Mouse (Mus musculus) naive thymus-derived CD4-positive, alpha-beta T cell, adult 2 months (primary cell): ENCODE measurements around the gene Pkp4.
A peak's percentile ranks its signal among the peaks of the same experiment; 100 is the strongest.

ENCODE experiments used
- DNase-seq: peaks from one replicate; pipeline ENCODE4 v3.0.0-alpha.2; 2011; ENCODE audit warnings: low read depth

Pkp4 gene

DNA sequence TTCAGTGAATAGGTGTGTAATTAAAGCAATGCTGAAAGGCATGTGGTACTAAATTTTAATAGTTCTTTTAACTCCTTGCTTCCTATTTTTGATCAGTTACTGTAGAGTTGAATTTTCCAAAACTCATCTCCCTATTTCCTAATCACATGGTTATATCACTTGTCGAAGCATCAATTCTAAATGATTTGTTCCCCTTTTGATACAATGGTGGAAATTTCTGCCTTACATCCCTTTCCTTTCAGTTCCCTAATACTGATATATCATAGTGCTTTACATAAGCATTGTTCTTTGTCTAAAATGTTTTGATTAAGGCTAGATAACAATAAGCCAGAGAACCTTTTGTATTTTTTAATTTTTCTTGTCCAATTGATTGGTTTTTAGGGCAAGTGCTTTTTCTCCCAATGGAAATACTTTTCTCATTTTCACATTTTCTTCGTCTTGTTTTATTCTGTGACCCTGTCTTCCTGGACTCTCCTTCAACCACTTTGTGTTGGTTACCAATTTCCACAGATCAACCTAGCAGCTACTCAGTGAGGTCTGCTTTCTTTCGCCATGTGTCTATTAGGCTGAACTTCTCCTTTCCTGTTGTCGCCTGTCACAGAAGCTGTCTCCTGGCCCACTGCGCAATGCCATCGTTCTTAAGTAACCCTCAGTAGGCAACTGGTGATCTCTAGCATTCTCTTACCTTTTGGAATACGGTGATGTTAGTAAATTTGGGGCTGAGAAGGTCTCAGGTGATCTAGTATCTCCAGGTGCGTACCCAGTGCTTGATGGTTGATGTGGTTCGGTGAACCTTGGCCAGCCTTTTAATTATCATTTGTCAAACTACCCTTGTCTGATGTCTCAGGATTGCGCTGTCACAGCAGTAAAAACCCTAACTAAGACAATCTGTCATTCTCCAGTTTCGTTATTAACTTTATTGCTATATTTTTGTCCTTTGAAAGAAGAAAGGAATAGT lies 23.7 kb downstream of the Pkp4 start:
- no peak for DNase-seq

DNA sequence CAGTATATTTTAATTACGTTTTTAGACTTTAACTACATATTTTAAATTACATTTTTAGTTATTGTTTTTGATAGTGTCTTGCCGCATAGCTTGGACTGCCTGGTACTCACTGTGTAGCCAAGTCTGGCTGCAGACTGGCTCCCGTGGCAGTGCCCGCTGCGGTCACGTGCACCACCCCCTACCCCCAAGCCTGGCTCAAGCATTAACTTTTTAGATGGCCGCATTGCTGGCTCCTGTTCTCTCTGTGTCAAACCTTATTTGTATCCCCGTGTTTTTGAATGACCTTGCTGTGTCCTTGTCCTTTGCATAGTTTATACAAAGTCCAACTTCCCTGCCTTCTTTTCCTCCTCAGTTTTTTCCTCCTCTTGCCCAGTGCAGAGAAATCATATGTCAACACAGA lies 25.5 kb downstream of the Pkp4 start:
- no peak for DNase-seq

DNA sequence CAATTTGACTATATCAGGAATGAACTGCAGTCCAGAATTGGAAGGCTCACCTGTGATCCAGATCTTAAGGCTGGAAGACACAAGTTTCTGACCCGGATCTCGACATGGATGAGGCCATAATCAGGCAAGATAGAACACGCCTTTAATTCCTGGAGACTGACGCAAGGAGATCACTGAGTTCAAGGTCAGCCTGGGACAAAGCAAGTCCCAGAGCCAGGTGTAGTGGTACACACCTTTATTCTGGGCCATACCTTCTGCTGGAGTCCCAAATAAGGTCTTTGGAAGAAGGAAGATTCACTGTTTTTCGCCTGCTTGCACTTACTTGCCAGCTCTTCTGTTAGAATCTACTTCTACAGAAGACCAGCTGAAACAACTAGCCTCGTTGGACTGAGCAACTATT lies 26.3 kb downstream of the Pkp4 start:
- DNase-seq: no peak

DNA sequence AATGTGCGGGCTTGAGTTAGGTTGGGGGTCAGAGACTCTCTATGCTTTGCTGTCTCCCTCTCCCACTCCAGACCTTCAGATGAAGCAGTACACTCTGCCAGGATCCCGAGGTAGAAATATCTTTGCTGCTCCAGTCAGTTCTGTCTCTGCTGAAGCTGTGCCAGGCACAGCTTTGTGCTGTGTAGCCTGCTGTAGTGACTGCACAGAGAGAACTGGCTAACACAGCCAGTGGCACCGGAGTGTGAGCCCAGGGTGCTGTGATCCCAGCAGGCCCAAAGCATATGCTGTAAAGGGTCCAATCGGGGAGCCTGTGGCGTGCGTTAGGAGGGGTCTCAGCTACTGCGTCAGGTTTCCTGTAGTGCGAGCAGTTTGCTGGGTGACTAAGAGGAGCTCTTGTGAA lies 27.7 kb downstream of the Pkp4 start:
- DNase-seq: no peak

DNA sequence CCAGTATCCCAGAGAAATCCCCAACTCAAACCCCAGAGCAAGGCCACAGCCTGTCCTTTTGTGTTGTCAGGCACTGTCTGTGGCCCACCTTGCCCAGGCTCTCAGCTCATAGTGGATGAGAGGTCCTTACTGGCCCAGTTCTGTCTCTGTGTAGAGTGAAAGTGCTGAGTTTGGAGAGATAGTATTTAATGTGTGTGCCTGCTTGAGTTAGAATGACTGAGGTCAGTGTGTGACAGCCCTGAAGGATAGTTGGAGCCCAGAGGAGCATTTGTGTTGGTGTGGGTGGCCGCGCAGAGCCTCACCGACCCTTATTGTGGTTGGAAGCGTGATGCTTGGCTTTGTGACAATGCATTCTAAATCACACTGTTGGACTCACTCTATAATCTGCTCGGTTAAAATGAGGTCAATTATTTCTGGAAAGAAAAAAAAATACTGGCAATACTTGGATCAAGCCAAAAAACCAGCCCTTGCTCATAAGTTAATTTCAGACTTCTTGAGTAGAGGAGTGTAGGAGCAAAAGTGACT lies 29.1 kb downstream of the Pkp4 start:
- DNase-seq: no peak

DNA sequence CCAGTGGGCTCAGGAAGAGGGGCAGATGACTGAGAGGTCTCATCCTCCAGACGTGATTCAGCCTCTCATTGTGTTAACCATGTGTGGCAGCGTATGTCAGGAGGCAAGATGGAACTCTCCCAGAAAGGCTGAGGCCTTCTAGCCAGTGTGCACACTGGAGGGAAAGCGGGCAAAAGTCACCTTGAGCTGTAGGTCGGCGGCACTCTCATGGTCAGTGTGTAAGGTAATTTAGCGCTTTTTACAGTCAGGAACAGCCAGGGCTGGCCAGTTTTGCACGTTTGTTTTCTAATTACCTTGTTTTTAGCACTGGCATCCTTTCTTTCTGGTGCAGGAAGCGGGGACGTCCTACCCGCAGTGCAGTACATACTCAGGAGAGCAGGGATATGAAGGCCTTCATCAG lies 29.5 kb downstream of the Pkp4 start:
- no peak for DNase-seq

DNA sequence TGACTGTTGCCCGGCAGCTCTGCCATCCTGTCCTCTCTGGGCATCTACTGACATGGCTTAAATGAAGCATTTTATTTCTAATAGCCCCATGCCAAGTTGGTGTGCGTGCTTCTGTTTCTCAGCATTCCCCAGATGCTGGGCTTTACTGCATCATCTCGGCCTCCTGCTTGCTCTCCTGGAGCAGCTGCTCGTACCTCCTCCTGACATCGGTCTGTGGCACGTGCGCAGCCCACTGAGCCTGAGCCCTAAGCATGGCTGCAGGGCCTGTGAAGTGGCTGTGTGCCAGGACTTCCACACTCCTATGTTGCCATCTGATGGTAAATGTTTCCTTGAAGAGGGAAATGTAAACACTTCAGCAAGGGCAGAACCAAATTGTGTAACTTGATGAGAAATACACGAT lies 30.8 kb downstream of the Pkp4 start:
- DNase-seq: no peak

DNA sequence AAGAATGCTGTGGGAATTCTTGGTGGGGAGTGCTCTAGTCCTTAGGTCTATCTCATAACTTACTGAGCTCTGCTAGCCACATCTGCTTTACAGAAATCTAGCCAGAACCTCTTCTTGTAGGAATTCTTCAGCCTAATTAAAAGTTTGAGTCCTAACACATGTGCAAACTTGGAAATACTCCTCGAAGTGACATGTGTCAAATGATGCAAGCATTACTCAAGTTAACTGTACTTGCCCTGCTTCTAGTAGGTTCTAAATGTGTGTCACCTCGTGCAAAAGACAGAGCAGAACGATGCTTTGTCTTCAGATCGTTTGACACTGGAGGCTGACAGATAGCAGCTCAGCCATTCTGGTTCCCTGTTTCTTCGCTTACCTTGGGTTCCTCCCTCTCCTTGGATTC lies 32.5 kb downstream of the Pkp4 start:
- no peak for DNase-seq

DNA sequence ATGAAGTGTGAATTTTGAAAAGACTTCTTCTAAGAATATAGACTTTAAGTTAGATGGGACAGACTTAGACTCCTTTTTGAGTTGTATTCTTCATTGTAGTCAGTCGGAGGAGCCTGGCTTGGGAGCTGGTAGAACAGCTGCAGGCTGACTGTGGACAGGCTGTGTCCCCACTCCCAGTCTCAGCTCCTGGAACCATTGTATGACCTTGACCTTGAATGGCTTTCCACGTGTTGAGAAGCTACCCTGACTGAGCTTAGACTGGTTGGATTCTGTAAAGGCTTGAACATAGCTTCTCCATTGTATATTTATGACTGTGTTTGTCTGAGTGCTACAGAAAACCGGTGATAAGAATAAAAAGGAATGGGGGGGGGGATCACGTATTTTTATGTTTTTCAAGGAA lies 36.5 kb downstream of the Pkp4 start:
- no peak for DNase-seq

DNA sequence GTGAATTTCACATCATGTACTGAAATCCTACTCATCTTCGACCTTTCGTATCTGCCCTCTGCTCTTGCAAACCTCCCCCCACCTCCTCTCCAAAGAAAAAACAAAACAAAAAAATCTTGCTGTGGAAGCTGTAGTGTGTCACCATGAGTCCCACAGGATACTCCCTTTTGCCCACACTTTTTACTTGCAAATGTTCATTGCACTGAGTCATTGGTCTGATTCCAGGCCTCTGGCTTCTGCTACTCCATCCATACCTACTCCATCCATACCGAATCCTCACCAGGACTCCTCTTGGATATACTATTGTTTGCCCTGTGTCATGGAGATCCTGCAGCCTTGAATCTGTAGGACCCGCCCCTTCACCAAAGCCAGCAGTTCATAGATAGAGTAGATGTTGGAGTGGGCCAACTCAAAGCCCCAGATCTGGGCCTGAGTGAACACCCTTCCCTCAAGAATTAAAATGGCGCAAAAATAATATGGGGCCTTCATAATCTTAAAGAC lies 38.9 kb downstream of the Pkp4 start:
- no peak for DNase-seq

DNA sequence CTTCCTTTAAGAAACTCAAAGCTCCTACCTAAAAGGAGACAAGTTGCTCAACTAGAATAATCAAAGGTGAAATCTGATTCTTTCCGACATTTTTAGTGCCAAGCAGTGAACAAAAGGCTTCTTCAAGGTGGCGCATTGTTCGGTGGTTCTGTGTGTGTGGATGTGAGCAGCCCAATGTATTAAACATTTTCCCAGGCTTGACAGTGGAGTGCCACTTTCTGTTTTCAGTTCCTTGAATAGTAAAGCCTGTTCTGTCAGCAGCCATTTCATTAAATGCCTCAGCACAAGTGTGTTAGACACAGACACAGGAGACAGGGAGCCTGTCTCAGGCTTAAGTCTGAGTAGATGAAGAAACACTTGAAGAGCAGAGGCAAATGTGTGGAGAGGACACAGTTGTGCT lies 39.9 kb downstream of the Pkp4 start:
- DNase-seq: no peak

DNA sequence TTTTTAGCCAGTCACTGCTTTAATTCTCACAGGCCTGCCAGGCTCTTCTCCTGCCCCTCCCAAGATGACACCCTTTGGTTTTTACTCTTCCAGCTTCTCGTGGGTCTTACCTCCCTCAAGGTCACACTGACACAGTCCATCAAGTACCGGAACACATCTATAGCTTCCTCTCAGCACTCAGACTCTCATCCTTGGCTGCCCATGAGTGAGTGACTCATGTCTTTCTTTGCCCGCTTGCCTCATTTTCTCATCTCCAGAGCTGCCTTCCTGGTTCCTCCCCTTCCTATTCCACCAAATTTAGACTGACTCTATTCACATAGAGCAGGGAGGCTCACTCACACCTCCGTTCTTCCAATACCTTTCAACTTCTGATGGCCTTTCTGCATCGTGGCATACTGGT lies 42.3 kb downstream of the Pkp4 start:
- DNase-seq: no peak

DNA sequence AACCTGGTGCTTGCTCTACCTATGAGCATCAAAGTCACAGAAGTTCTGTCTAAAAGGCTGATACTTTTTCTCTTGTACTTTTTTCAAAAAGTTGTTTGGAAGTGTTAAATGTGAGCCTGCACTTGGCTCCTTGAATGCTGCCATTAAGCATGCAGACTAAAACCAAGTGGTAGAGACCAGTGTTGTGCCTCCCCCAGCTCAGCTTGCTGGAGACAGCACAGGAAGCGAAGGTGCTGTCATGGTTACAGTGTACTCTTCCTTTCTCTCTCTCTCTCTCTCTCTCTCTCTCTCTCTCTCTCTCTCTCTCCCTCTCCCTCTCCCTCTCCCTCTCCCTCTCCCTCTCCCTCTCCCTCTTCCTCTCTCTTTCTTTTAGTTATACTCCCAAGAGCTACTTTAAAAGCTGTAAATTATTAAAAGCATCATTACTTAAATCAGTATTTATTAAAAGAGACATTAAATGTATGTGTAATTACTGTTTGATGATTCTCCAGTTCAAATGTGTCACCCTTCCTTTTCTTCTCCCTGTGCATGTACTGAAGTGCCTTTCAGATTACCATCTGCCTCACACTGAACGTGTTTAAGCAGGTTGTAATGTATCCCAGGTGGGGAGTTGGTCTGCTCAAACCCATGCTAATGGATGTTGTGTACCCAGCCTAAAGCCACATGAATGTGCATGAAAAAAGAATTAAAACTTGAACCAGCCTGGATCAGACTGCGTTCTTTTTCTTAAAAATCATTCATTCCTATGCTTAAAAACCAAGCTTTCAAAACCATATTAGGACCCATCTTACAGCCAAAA lies 43.2 kb downstream of the Pkp4 start:
- peak; percentile 19 for DNase-seq

DNA sequence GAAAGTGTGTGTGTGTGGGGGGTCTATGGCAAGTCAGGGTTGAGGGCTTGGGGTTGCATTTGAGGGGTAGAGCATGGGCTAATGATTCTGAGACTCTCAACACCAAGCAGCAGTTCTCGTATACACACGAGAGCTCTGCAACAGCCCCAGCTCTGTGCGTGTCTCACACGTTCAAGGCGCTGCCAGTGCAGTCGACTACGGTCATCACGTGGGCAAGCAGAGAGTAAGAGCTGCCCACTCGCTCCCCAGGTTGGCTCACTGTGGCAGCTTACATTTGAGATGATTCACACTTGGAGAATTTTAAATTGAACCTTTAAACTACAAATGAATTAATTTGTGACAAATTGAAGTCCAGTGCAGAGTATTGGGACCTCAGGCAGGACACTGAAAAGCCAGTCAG lies 44.4 kb downstream of the Pkp4 start:
- DNase-seq: no peak

DNA sequence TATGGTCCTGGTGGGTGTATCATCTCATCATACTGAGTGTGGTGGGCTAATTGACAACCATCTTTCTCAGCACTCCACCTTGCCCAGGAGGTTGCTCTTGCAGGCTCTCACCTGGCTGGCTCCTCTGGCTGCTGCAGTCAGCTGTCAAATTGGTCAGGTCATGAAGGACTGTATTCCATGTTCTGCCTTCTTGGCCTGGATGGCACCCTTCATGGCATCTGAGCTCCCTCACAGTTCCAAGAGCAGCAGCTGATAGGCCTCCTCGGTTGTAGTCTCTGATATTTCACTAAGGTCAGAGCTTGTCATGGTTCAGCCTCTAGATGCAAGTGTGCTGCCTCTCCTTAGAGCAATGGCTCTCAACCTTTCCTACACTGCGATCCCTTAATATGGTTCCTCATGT lies 45.5 kb downstream of the Pkp4 start:
- no peak for DNase-seq

DNA sequence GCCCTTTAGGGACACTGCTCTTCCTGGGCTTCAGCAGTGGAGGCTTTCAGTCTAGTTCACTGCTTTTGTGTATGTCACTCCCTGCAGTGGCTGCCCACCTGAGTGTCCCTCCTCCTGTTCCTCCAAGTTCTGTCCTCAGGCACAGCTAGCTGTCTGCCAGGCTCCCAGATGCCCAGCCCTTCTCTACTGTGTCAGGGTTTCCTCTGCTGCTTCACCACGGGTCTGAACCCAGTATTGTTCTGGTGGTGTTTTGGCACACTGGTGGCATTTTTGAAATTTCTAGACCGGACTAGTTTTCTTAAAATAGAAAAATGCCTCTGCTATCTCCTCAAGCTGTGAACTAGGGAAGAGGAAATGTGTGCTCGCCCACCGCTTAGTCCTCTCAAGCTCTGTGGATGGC lies 46.6 kb downstream of the Pkp4 start:
- DNase-seq: no peak

DNA sequence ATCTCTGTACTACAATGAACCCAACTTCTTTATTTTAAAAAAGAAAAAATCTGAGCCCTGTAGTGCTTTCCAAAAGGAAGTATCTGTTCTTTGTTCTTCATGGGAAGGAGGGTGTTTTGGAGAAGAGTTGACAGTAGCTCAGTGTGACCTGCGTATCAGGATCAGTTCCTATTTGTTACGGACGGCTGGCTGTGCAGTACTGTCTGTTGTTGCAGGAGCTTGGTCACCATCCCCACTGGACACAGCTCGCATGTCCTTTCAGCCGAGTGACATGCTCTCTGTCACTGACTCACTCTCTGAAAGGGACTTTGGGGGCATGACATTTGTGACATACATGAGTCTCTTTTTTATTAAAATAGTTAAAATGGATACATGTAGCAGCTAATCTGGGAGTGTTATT lies 47.1 kb downstream of the Pkp4 start:
- no peak for DNase-seq

DNA sequence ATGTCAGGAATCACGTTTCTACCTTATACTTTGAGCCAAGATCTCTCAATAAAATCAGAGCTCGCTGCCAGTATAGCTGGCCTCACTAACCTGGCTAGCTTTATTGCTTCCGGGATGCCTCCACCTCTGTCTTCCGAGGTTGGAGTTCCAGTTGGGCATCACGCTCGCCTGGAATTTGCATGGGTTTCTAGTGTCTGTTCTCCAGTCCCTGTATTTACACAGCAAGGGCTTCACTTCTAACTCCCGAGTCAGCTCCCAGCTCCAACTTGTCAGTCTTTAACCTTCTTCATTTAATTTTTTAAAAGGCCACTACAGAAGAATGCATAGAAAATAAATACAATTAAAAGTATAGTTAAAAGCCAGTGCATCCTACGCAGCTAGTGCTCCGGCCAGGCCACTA lies 47.6 kb downstream of the Pkp4 start:
- DNase-seq: no peak

DNA sequence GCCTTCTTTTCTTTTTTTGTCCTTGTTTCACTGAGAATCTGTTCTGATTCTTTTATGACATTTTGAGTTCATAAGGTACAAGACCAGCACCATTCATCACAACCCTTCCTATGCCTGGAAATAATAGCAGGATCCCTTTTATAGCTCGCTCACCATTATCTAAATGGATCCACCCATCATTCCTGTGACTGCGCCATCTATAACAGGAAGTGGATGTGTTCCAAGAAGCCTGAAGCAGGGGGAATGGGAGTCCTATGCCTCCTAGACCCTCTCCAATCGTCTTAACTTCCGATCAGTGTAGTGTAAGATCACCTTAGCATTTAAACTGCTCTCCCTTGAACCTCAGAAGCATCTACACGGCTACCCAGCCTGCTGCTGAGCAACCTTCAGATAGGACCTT lies 50.4 kb downstream of the Pkp4 start:
- DNase-seq: no peak

DNA sequence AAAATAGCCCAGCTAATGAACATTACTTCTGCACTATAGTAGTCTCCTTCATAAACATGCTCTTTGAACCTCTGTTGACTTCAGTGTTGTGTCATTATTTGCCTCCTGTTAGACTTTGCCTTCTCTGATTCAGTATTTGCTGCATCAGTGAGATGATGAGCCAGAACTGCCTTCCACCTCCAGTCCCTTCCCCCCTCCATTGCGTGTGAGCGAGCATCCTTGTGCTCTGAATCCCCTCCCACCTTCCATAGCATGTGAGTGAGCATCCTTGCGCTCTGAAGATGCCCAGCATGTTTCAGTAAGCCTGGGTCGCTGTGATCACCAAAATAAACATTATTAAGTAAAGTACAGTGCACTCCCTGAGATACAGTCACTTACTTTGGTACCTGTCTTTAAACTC lies 51.8 kb downstream of the Pkp4 start:
- DNase-seq: no peak

DNA sequence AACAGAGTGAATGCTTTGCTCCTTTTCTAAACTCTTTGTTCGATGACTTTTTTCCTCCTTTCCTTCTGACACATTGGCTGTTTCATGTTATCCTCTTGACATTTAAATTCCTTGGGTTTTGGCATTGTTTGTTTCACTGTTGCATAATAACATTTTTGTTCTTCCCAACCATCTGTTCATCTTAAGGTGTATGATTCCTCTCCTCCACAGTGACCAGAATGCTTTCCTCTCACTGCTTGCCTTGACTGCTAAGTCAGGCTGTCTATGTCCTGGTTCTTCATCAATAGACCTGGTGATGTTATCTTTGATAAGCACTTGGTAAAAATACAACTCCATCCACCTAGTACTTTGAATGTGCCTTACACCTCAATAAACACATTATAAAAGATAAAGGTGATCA lies 52.2 kb downstream of the Pkp4 start:
- DNase-seq: no peak

DNA sequence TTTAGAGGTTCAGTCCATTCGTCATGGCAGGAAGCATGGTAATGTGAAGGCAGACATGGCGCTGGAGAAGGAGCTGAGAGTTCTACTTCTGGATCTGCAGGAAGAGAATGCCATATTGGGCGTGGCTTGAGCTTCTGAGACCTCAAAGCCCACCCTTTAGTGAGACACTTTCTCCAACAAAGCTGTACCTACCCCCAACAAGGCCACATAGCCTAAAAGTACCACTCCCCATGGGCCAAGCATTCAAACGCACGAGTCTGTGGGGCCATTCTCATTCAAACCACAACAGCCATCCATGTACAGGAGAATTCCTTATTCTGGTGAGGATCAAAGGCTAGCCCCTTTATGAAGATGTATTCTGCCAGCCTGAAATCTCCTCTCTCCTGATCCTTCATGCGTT lies 57.3 kb downstream of the Pkp4 start:
- DNase-seq: no peak
